Comparison of ENCODE assay signal across 12 mouse cellular contexts in genomic region chr15:3423177-3423576, GRCm38 (mm10).
DNase-seq lines count a peak whose midpoint lies in the region; ATAC-seq lines count a peak whose summit lies in the region.
"Had no signal": no experiment of that assay in that cellular context is flagged by ENCODE, and none has a peak within 500 bp of the region (broad histone marks: within the 10 kb centered on the region; RNA-seq: fewer than 3 reads in every experiment).

No protein-coding gene starts in this region.

- intact Hi-C loops in heart, postnatal 36 days (cut with DNase I), result no loop called here

- peak; percentile 32 for DNase-seq in adrenal gland, postnatal 10 days
- DNase-seq in adrenal gland, postnatal 4 days (ENCODE audit: low spot score in 2 of 2), result no peak
- DNase-seq in retina, postnatal 1 day, result peak; percentile 46
- no peak for DNase-seq in retina, embryonic 14.5 days (ENCODE audit: low spot score)
- peak; percentile 57 to 63 for DNase-seq in heart, postnatal 36 days
- no peak for DNase-seq in embryo, embryonic 10 days (ENCODE audit: low spot score)
- DNase-seq in left cerebral cortex, adult 9 months (ENCODE audit: low spot score in 2 of 2), result no peak
- DNase-seq: cerebellum, adult 11 months had no signal

- ATAC-seq in megakaryocyte-erythroid progenitor cell, adult 5-6 weeks (replicated peaks; ENCODE audit: low FRiP score, low TSS enrichment, poor library complexity, severe bottlenecking), result no peak
- ATAC-seq: forebrain, embryonic 15.5 days; liver, embryonic 12.5 days; Patski had no signal

Comparison
In these comparisons a context has a peak if more than half of its experiments do, and no peak if none do; other contexts are left out.
1. DNase-seq: peak in adrenal gland, postnatal 10 days (single experiment), retina, postnatal 1 day (single experiment) and heart, postnatal 36 days (2 of 2); none in adrenal gland, postnatal 4 days (0 of 2), retina, embryonic 14.5 days (single experiment), embryo, embryonic 10 days (single experiment) and left cerebral cortex, adult 9 months (0 of 2).